In genomic region chrX:18168940-18169339, GRCm38 (mm10) we compare ENCODE assay signal across 22 mouse cellular contexts. TPM values are rescaled to one million over a fixed set of nuclear protein-coding genes. Genes with fewer than 3 reads are reported as not detected.
A peak's percentile ranks its signal among the peaks of the same experiment; 100 is the strongest.
DNase-seq lines count a peak whose midpoint lies in the region; ATAC-seq and TF ChIP-seq lines count a peak whose summit lies in the region.
"Had no signal": no experiment of that assay in that cellular context is flagged by ENCODE, and none has a peak within 500 bp of the region (broad histone marks: within the 10 kb centered on the region; RNA-seq: fewer than 3 reads in every experiment).

No protein-coding gene starts in this region.

- TF ChIP-seq CTCF in gastrocnemius, adult 2 months (IDR thresholded peaks at IDR 0.05) = peak; percentile 40
- peak; percentile 26; the same call in 1 of the 2 replicates for TF ChIP-seq CTCF in midbrain, postnatal 0 days (IDR thresholded peaks at IDR 0.05)
- TF ChIP-seq CTCF in MEL (IDR thresholded peaks at IDR 0.05 in 2 of 3, conservative IDR thresholded peaks at IDR 0.05 in 1 of 3; ENCODE audit: control insufficient read depth in 1 of 3, insufficient read depth in 1 of 3, low read depth in 2 of 3, low read length in 3 of 3, poor library complexity in 1 of 3, severe bottlenecking in 1 of 3) = peak in 2 of 3 experiments; percentile 24 to 44; a peak in 2 of 6 replicates

- H3K4me2 ChIP-seq in midbrain, postnatal 0 days (ENCODE audit: low read depth, low read length, poor library complexity, severe bottlenecking) = no peak overlapping the region
- no peak overlapping the region for H3K4me2 ChIP-seq in midbrain, embryonic 13.5 days (replicated peaks)
- H3K4me2 ChIP-seq: embryonic facial prominence, embryonic 15.5 days; forebrain, embryonic 13.5 days; heart, embryonic 11.5 days had no signal

- no peak overlapping the region for H3K9ac ChIP-seq in midbrain, postnatal 0 days (replicated peaks; ENCODE audit: low read length, poor library complexity, severe bottlenecking)
- no peak overlapping the region for H3K9ac ChIP-seq in midbrain, embryonic 13.5 days (replicated peaks)
- H3K9ac ChIP-seq in MEL (ENCODE audit: control insufficient read depth, low read depth, low read length, poor library complexity, severe bottlenecking) = no peak overlapping the region
- H3K9ac ChIP-seq: embryonic facial prominence, embryonic 15.5 days; forebrain, embryonic 13.5 days had no signal

- no peak for TF ChIP-seq EP300 in MEL (IDR thresholded peaks at IDR 0.05; ENCODE audit: low read depth in 1 of 2, low read length in 2 of 2)

- WGBS in midbrain, postnatal 0 days = 94% methylated on average over 1 of the region's 1 CpGs
- WGBS in midbrain, embryonic 13.5 days = 93% methylated on average over 1 of the region's 1 CpGs

- intact Hi-C loops in gastrocnemius, adult 2 months (cut with DNase I) = no loop called here
- intact Hi-C loops in gastrocnemius, postnatal 36 days (cut with DNase I) = no loop called here

- H3K4me3 ChIP-seq in gastrocnemius, adult 2 months = no peak overlapping the region
- H3K4me3 ChIP-seq in midbrain, postnatal 0 days (ENCODE audit: low read depth, low read length) = no peak overlapping the region
- H3K4me3 ChIP-seq in midbrain, embryonic 13.5 days (replicated peaks) = no peak overlapping the region
- no peak overlapping the region for H3K4me3 ChIP-seq in MEL (ENCODE audit: control insufficient read depth in 1 of 2, insufficient read depth in 1 of 2, low read depth in 2 of 2, low read length in 2 of 2)
- H3K4me3 ChIP-seq: embryonic facial prominence, embryonic 15.5 days; forebrain, embryonic 13.5 days; limb, embryonic 10.5 days; midbrain, embryonic 10.5 days; myocyte had no signal

- no peaks in the 10 kb centered on the region for H3K27me3 ChIP-seq in midbrain, postnatal 0 days (ENCODE audit: insufficient read depth, low read length)
- no peaks in the 10 kb centered on the region for H3K27me3 ChIP-seq in midbrain, embryonic 13.5 days
- H3K27me3 ChIP-seq in MEL (ENCODE audit: control insufficient read depth in 1 of 2, insufficient read depth in 2 of 2, low read length in 2 of 2) = no peaks in the 10 kb centered on the region
- H3K27me3 ChIP-seq: embryonic facial prominence, embryonic 15.5 days; forebrain, embryonic 13.5 days had no signal

- H3K9me3 ChIP-seq in midbrain, postnatal 0 days (ENCODE audit: low read length) = no peaks in the 10 kb centered on the region
- no peaks in the 10 kb centered on the region for H3K9me3 ChIP-seq in midbrain, embryonic 13.5 days
- H3K9me3 ChIP-seq in MEL (replicated peaks; ENCODE audit: insufficient read depth, low read length) = no peaks in the 10 kb centered on the region
- H3K9me3 ChIP-seq: embryonic facial prominence, embryonic 15.5 days; forebrain, embryonic 13.5 days; limb, embryonic 10.5 days; midbrain, embryonic 10.5 days had no signal

- H3K79me2 ChIP-seq in MEL (ENCODE audit: control insufficient read depth, insufficient read depth, low read length, poor library complexity) = peaks cover 45% of the 10 kb centered on the region

- no peak overlapping the region for H3K27ac ChIP-seq in gastrocnemius, adult 2 months
- no peak overlapping the region for H3K27ac ChIP-seq in midbrain, postnatal 0 days (ENCODE audit: low read depth, low read length)
- H3K27ac ChIP-seq in midbrain, embryonic 13.5 days = no peak overlapping the region
- no peak overlapping the region for H3K27ac ChIP-seq in MEL (ENCODE audit: control insufficient read depth, low read depth, low read length)
- H3K27ac ChIP-seq: embryonic facial prominence, embryonic 15.5 days; forebrain, embryonic 13.5 days; limb, embryonic 10.5 days; midbrain, embryonic 10.5 days had no signal

- ATAC-seq in midbrain, postnatal 0 days (ENCODE audit: low FRiP score) = no peak
- no peak for ATAC-seq in midbrain, embryonic 13.5 days
- 0 out of 2 replicates have a peak, but pooled peaks have one; percentile 53 for ATAC-seq in megakaryocyte-erythroid progenitor cell, adult 5-6 weeks (replicated peaks; ENCODE audit: low FRiP score, low TSS enrichment, poor library complexity, severe bottlenecking)
- ATAC-seq: forebrain, embryonic 13.5 days had no signal

- no peak for DNase-seq in gastrocnemius, adult 2 months
- no peak for DNase-seq in gastrocnemius, postnatal 36 days
- no peak for DNase-seq in midbrain, postnatal 0 days (ENCODE audit: low spot score)
- DNase-seq in MEL (ENCODE audit: low read depth, low spot score) = peak; percentile 49
- no peak for DNase-seq in spleen, adult 12 weeks (ENCODE audit: low spot score)
- DNase-seq in frontal cortex, postnatal 25 days (ENCODE audit: low spot score in 2 of 2) = no peak
- DNase-seq: heart, postnatal 4 days; kidney, postnatal 10 days had no signal

- no peaks in the 10 kb centered on the region for H3K4me1 ChIP-seq in midbrain, postnatal 0 days (ENCODE audit: insufficient read depth, low read length)
- H3K4me1 ChIP-seq in midbrain, embryonic 13.5 days (replicated peaks) = no peaks in the 10 kb centered on the region
- H3K4me1 ChIP-seq in MEL (ENCODE audit: control insufficient read depth in 1 of 2, insufficient read depth in 2 of 2, low read length in 2 of 2) = peaks cover 10 to 12% of the 10 kb centered on the region in 2 experiments
- H3K4me1 ChIP-seq: embryonic facial prominence, embryonic 15.5 days; forebrain, embryonic 13.5 days; limb, embryonic 10.5 days; midbrain, embryonic 10.5 days had no signal

- H3K36me3 ChIP-seq in midbrain, postnatal 0 days (ENCODE audit: insufficient read depth, low read length) = no peaks in the 10 kb centered on the region
- H3K36me3 ChIP-seq in midbrain, embryonic 13.5 days = no peaks in the 10 kb centered on the region
- peaks cover 6 to 23% of the 10 kb centered on the region in 2 experiments; a peak in 3 of 4 replicates for H3K36me3 ChIP-seq in MEL (ENCODE audit: control insufficient read depth in 1 of 2, insufficient read depth in 2 of 2, low read length in 2 of 2)
- H3K36me3 ChIP-seq: embryonic facial prominence, embryonic 15.5 days; limb, embryonic 10.5 days had no signal

- peak; percentile 33 for TF ChIP-seq RAD21 in MEL (IDR thresholded peaks at IDR 0.05; ENCODE audit: low read depth, low read length)

- no peak for TF ChIP-seq POLR2A in MEL (IDR thresholded peaks at IDR 0.05; ENCODE audit: control insufficient read depth in 1 of 2, insufficient read depth in 1 of 2, low read depth in 1 of 2, low read length in 2 of 2, poor library complexity in 1 of 2)

TF ChIP-seq in MEL, 35 proteins besides CTCF, POLR2A, EP300 and RAD21:
- TF ChIP-seq USF1 (IDR thresholded peaks at IDR 0.05; ENCODE audit: low read depth, low read length) (no peak), ZC3H11A (IDR thresholded peaks at IDR 0.05; ENCODE audit: low read depth, low read length) (0 out of 2 replicates have a peak, but pooled peaks have one; percentile 15), SMC3 (IDR thresholded peaks at IDR 0.05; ENCODE audit: low read depth, low read length) (peak; percentile 43)

RNA-seq across cellular contexts. Expression of gene Kdm6a, which starts 6.6 kb away (rescaled TPM):
- 10 to 100 TPM; 22.6 to 35.8 TPM for total RNA-seq in gastrocnemius, adult 2 months (2021)
- total RNA-seq in gastrocnemius, postnatal 36 days (2021) = 10 to 100 TPM; 14.4 to 33.5 TPM
- total RNA-seq in midbrain, postnatal 0 days (2014; rRNA removed) = 39.0 and 58.4 TPM in 2 replicates
- polyA plus RNA-seq in midbrain, postnatal 0 days (2015; fragmentation: Nextera tagmentation; extraction: Ambion mirVana) = 9.6 and 17.2 TPM in 2 replicates
- polyA plus RNA-seq in midbrain, embryonic 13.5 days (2015; fragmentation: Nextera tagmentation; extraction: Ambion mirVana) = 24.4 and 24.6 TPM in 2 replicates
- 19.6 and 22.9 TPM in 2 replicates for total RNA-seq in MEL (2012; rRNA removed)
- polyA plus RNA-seq in MEL (2012; ENCODE audit: insufficient read depth in 1 of 2, insufficient read length in 2 of 2, low read depth in 1 of 2, low replicate concordance in 2 of 2, missing spikeins in 1 of 2) = 10 to 100 TPM in 1 of 2 experiments, not detected in 1; 20.1 TPM
- 34.2 and 43.7 TPM in 2 replicates for total RNA-seq in megakaryocyte-erythroid progenitor cell, adult 5-6 weeks (2014; fragmentation: Nextera tagmentation)
- 42.2 and 50.8 TPM in 2 replicates for total RNA-seq in megakaryocyte-erythroid progenitor cell, adult 5-6 weeks (2017)

RNA-seq across cellular contexts. Expression of gene Dusp21, which starts 23.3 kb away (rescaled TPM):
- not detected for total RNA-seq in gastrocnemius, adult 2 months (2021)
- not detected for total RNA-seq in gastrocnemius, postnatal 36 days (2021)
- not detected in 2 replicates for total RNA-seq in midbrain, postnatal 0 days (2014; rRNA removed)
- not detected in 2 replicates for polyA plus RNA-seq in midbrain, postnatal 0 days (2015; fragmentation: Nextera tagmentation; extraction: Ambion mirVana)
- polyA plus RNA-seq in midbrain, embryonic 13.5 days (2015; fragmentation: Nextera tagmentation; extraction: Ambion mirVana) = not detected in 2 replicates
- not detected in 2 replicates for total RNA-seq in MEL (2012; rRNA removed)
- polyA plus RNA-seq in MEL (2012; ENCODE audit: insufficient read depth in 1 of 2, insufficient read length in 2 of 2, low read depth in 1 of 2, low replicate concordance in 2 of 2, missing spikeins in 1 of 2) = not detected
- total RNA-seq in megakaryocyte-erythroid progenitor cell, adult 5-6 weeks (2014; fragmentation: Nextera tagmentation) = not detected in 2 replicates
- not detected in 2 replicates for total RNA-seq in megakaryocyte-erythroid progenitor cell, adult 5-6 weeks (2017)
- total RNA-seq: adrenal gland, postnatal 4 days; common myeloid progenitor, adult 5-6 weeks; gastrocnemius, adult 8-10 months; heart, postnatal 4 days; layer of hippocampus, postnatal 10 days had no signal
- polyA plus RNA-seq: embryonic facial prominence, embryonic 15.5 days; forebrain, embryonic 13.5 days; heart, embryonic 11.5 days; intestine, embryonic 14.5 days; limb, embryonic 10.5 days; liver, embryonic 16.5 days; midbrain, embryonic 10.5 days; myocyte had no signal
